Mouse (Mus musculus): ENCODE measurements around the gene Phlda1. TPM values are rescaled to one million over a fixed set of nuclear protein-coding genes. Genes with fewer than 3 reads are reported as not detected.

Gene Phlda1
- polyA plus RNA-seq, 1 experiment = 5.5 TPM

Other genes with a start within 250 kb of the Phlda1 start
- 1.9 and 2.1 TPM in 2 replicates for gene Bbs10, start 207.6 kb upstream of the Phlda1 start, polyA plus RNA-seq (2012; ENCODE audit: insufficient read depth, insufficient read length, missing spikeins)
- gene Nap1l1, start 33.1 kb upstream of the Phlda1 start, polyA plus RNA-seq (2012; ENCODE audit: insufficient read depth, insufficient read length, missing spikeins) = 115 and 130 TPM in 2 replicates